Mouse (Mus musculus): ENCODE data around the gene Chst3.
"Not testable (repeated sequence)": the region's sequence is repeated elsewhere in the genome, so short reads cannot be mapped to it uniquely, and the experiment has no call there.

The Chst3 gene

GRCm38 (mm10) chr10:60234006-60234405 lies 14.9 kb upstream of the Chst3 start:
- no peak for DNase-seq (ENCODE audit: low spot score)

GRCm38 (mm10) chr10:60230321-60231088 lies 11.4 kb upstream of the Chst3 start:
- DNase-seq (ENCODE audit: low spot score) = no peak

- no peak for DNase-seq (ENCODE audit: low spot score)
Measured at GRCm38 (mm10) chr10:60229113-60229512, 10.1 kb upstream of the Chst3 start.

DNA sequence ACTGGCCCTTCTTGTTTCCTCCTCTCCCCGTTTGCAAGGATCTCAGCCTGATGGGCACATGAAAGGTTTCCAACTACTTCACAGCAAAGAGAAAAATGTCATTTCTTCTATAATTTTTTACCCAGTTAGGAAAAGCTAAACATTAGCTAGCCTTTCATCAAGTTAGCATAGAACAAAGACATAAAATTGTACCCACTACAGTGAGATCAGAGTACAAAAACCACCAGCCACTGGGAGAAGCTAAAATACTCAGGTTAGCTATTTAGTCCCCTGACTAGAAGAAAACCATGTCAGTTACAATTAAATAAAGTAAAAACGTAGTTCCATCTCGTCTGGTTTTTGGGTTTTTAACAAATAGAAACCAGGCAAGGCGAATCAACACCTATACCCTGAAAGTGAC lies 8.6 kb upstream of the Chst3 start:
- no peak for DNase-seq (ENCODE audit: low spot score)

- no peak for DNase-seq (ENCODE audit: low spot score)
Measured at GRCm38 (mm10) chr10:60224601-60225000, 5.5 kb upstream of the Chst3 start.

GRCm38 (mm10) chr10:60221571-60222259 lies 2.7 kb upstream of the Chst3 start:
- DNase-seq (ENCODE audit: low spot score) = not testable (repeated sequence)

- DNase-seq (ENCODE audit: low spot score) = no peak
Measured at GRCm38 (mm10) chr10:60220607-60221006, 1.5 kb upstream of the Chst3 start.

- DNase-seq (ENCODE audit: low spot score) = no peak
Measured at GRCm38 (mm10) chr10:60220042-60220523, 1.0 kb upstream of the Chst3 start.

- DNase-seq (ENCODE audit: low spot score) = no peak
Measured at GRCm38 (mm10) chr10:60218033-60218590, 948 bp downstream of the Chst3 start.

- DNase-seq (ENCODE audit: low spot score) = no peak
Measured at GRCm38 (mm10) chr10:60216331-60217095, 2.5 kb downstream of the Chst3 start.

DNA sequence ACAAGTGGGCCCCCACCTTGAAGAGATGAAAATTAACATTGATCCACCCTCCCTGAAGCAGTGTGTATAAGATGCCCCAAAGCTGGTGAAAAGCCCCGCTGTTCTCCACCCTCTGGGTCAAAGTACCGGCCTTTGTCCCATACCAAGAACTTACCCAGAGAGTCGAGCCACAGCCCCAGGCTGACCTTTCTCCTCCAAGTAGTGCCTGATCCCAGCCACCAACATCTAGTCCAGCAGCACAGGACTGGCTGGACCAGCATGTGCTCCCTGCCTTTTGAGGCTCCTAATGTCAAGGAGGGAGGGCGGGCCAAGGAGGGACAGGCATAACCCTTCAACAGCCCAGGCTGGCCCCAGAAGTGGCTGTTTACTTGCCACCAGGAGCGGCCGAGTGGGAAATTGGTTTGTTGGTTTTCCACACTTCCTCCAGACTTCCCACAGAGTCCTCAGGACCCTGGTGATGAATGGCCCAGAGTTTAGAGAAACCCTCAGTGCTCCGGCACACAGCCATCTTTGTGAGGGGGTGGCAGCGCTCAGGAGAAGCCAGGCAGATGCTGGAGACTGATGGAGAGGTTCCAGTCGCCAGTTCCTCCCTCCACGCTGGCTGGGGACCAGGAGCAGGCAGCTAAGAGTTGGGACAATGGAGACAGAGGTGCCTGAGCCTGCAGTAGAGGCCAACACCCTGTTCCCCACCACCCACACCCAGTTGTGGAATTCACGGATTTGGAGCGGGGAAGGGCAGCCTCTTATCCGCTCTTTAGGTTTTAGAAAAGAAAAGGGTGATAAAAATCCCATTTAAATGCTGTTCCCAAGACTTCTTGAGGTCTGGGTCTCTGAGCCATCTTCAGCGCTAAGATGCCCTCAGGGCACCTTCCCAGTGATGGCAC lies 3.7 kb downstream of the Chst3 start:
- DNase-seq (ENCODE audit: low spot score) = no peak

DNA sequence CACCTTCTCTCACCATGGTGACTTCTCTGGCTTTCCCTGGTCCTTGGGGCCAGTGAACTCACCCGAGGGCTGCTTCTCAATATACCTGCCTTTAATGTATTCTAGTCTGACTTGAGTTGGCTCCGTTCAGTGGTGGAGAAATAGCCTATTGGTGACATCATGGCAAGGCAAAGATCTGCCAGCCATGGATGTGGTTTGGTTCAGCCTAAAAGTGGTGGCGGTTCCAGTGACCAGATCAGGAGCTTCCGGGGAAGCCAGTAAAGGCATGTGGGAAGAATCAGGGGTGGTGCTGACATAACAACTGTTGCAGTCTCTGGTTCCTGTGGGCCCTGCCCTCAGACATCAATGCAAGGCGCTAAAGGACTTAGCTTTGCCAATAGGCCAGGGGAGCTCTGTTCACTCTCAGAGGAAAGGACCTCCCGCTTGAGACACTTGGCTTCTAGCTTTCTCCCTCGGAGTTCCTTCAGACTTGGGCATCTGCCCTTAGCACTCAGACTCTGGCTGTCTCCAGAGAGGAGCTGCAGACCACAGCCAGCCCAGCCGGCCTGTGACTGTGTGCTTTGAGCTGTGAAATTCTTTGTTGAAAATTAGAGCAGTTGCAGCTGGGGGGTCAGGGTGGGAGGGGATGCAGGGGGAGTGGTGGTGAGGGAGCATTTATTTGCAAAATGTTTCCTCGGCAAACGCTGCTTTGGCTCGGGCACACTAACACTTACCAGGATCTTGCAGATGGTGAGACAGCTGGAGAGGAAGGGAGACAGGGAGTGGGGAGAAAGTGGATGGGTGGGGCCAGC lies 6.3 kb downstream of the Chst3 start:
- DNase-seq (ENCODE audit: low spot score) = no peak

GRCm38 (mm10) chr10:60211501-60212005 lies 7.5 kb downstream of the Chst3 start:
- no peak for DNase-seq (ENCODE audit: low spot score)

DNA sequence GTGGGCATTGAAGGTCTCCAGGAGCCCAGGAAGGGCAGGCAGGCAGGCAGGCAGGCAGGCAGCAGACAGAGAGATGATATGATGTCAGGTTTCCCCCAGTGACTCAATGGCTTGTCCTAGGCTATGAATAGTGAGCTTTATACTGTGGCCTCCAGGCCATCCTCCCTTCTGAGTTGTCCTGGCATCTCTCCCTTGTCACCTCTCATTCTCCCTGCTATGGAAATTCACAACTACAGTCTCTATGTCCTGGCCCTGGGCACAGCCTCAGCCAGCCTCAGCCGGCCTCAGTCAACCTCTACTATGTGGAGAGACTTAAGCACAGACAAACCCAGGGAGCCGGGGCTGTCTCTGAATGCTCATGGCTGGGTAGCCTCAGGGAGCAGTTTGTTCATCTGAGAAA lies 8.6 kb downstream of the Chst3 start:
- no peak for DNase-seq (ENCODE audit: low spot score)

DNA sequence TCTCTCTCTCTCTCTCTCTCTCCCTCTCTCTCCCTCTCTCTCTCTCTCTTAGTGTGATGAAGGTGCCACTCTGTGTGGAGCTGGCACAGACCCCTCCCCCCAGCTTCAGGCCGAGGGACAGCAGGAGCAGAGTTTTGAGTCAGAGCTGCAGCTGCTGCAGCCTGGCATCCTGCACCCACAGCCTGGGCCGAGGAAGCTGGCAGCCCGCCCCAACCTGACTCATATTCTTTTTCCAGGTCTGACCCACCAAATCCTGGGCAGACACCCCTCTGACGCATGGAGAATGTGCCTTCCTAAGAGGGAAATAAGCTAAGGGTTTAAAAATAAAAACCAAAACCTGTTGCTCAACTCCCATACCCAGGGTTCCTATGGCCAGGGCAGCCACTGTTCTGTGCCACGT lies 9.8 kb downstream of the Chst3 start:
- no peak for DNase-seq (ENCODE audit: low spot score)

- DNase-seq (ENCODE audit: low spot score) = no peak
Measured at GRCm38 (mm10) chr10:60207166-60207705, 11.8 kb downstream of the Chst3 start.

GRCm38 (mm10) chr10:60205601-60206241 lies 13.3 kb downstream of the Chst3 start:
- DNase-seq (ENCODE audit: low spot score) = no peak

DNA sequence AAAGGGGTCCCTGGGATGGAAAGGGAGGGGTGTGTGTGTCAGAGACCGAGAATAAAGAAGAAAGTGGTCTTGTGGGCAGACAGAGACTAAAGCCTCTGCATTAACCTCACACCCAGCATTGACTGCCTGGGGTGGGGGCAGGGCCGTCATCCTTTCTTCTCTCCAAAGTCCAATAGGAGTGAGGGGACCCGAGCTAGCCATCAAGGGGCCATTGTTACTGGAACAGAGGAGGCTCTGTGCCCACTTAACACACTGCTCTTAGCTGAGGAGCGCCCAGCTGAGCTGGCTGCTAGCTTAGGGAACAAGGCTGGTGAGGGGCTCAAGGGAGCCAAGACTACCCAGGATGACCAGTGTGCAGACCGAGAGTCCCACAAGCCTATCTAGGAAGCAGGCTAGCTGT lies 16.3 kb downstream of the Chst3 start:
- DNase-seq (ENCODE audit: low spot score) = no peak

GRCm38 (mm10) chr10:60200996-60201395 lies 18.1 kb downstream of the Chst3 start:
- no peak for DNase-seq (ENCODE audit: low spot score)

- DNase-seq (ENCODE audit: low spot score) = no peak
Measured at GRCm38 (mm10) chr10:60199378-60199777, 19.7 kb downstream of the Chst3 start.
